In genomic region chr1:24686235-24687021, GRCm38 (mm10) we compare ENCODE assay signal across 20 mouse cellular contexts. TPM values are rescaled to one million over a fixed set of nuclear protein-coding genes. Genes with fewer than 3 reads are reported as not detected.
DNase-seq lines count a peak whose midpoint lies in the region; ATAC-seq and TF ChIP-seq lines count a peak whose summit lies in the region.
"Had no signal": no experiment of that assay in that cellular context is flagged by ENCODE, and none has a peak within 500 bp of the region (broad histone marks: within the 10 kb centered on the region; RNA-seq: fewer than 3 reads in every experiment).

No protein-coding gene starts in this region.

- H3K27me3 ChIP-seq in forebrain, embryonic 15.5 days = no peaks in the 10 kb centered on the region
- no peaks in the 10 kb centered on the region for H3K27me3 ChIP-seq in forebrain, embryonic 10.5 days (ENCODE audit: poor library complexity, severe bottlenecking)
- no peaks in the 10 kb centered on the region for H3K27me3 ChIP-seq in spleen, adult 2 months (ENCODE audit: control insufficient read depth, insufficient read depth, low read length)
- H3K27me3 ChIP-seq: embryonic facial prominence, embryonic 15.5 days; heart, embryonic 13.5 days; hindbrain, embryonic 15.5 days had no signal

- no peak for TF ChIP-seq POLR2A in spleen, adult 2 months (IDR thresholded peaks at IDR 0.05; ENCODE audit: low read depth, low read length)

- H3K4me2 ChIP-seq in forebrain, embryonic 15.5 days (replicated peaks) = no peak overlapping the region
- H3K4me2 ChIP-seq: embryonic facial prominence, embryonic 15.5 days; heart, embryonic 13.5 days; hindbrain, embryonic 15.5 days had no signal

- ATAC-seq in forebrain, embryonic 15.5 days (replicated peaks) = peak; percentile 84
- ATAC-seq in granulocyte monocyte progenitor cell, adult 5-6 weeks (replicated peaks; ENCODE audit: poor library complexity, severe bottlenecking) = peak; percentile 28; the same call in 1 of the 2 replicates

- no peak for DNase-seq in forebrain, embryonic 10.5 days (ENCODE audit: extremely low spot score, low spot score)
- DNase-seq in spleen, adult 2 months (ENCODE audit: low read depth in 1 of 2, low spot score in 2 of 2) = peak in 1 of 2 experiments; percentile 46
- DNase-seq in spleen, postnatal 10 days (ENCODE audit: low spot score in 2 of 2) = no peak
- no peak for DNase-seq in ovary, postnatal 10 days (ENCODE audit: low spot score)
- DNase-seq in lung, postnatal 10 days = no peak
- DNase-seq: adrenal gland, adult 8-10 months; adrenal gland, postnatal 36 days; cerebellum, adult 11 months; cerebellum, adult 8-10 months; cerebellum, postnatal 14 days; embryo, embryonic 11 days; gastrocnemius, adult 2 months; gastrocnemius, postnatal 25 days; heart, postnatal 36 days had no signal

- no peak overlapping the region for H3K27ac ChIP-seq in forebrain, embryonic 15.5 days (replicated peaks)
- H3K27ac ChIP-seq in forebrain, embryonic 10.5 days = no peak overlapping the region
- peak overlapping the region; percentile 87 for H3K27ac ChIP-seq in spleen, adult 2 months (ENCODE audit: insufficient read depth, low read length)
- H3K27ac ChIP-seq: embryonic facial prominence, embryonic 15.5 days; gastrocnemius, adult 2 months; heart, embryonic 13.5 days; hindbrain, embryonic 15.5 days had no signal

- H3K9ac ChIP-seq in forebrain, embryonic 15.5 days (replicated peaks) = no peak overlapping the region
- H3K9ac ChIP-seq: embryonic facial prominence, embryonic 15.5 days; heart, embryonic 13.5 days; hindbrain, embryonic 15.5 days had no signal

- no peak overlapping the region for H3K4me3 ChIP-seq in forebrain, embryonic 15.5 days
- no peak overlapping the region for H3K4me3 ChIP-seq in forebrain, embryonic 10.5 days
- H3K4me3 ChIP-seq in spleen, adult 2 months (ENCODE audit: extremely low read depth, insufficient read depth, insufficient read length) = no peak overlapping the region
- H3K4me3 ChIP-seq: embryonic facial prominence, embryonic 15.5 days; erythroblast, embryonic 14.5 days; gastrocnemius, adult 2 months; heart, embryonic 13.5 days; hindbrain, embryonic 15.5 days had no signal

- no peaks in the 10 kb centered on the region for H3K9me3 ChIP-seq in forebrain, embryonic 15.5 days
- H3K9me3 ChIP-seq in forebrain, embryonic 10.5 days = no peaks in the 10 kb centered on the region
- H3K9me3 ChIP-seq: embryonic facial prominence, embryonic 15.5 days; heart, embryonic 13.5 days; hindbrain, embryonic 15.5 days had no signal

- no peaks in the 10 kb centered on the region for H3K4me1 ChIP-seq in forebrain, embryonic 15.5 days
- H3K4me1 ChIP-seq in forebrain, embryonic 10.5 days = no peaks in the 10 kb centered on the region
- peaks cover 10% of the 10 kb centered on the region for H3K4me1 ChIP-seq in spleen, adult 2 months (ENCODE audit: control insufficient read depth, insufficient read depth, insufficient read length)
- H3K4me1 ChIP-seq: embryonic facial prominence, embryonic 15.5 days; heart, embryonic 13.5 days had no signal

- 67% methylated on average over 4 of the region's 4 CpGs for WGBS in forebrain, embryonic 15.5 days
- 94% methylated on average over 4 of the region's 4 CpGs for WGBS in forebrain, embryonic 10.5 days
- WGBS in spleen, adult 2 months = 65% methylated on average over 4 of the region's 4 CpGs

- H3K36me3 ChIP-seq in forebrain, embryonic 15.5 days = peaks cover 3% of the 10 kb centered on the region; the same call in 1 of the 2 replicates
- H3K36me3 ChIP-seq in forebrain, embryonic 10.5 days (replicated peaks) = peaks cover 19% of the 10 kb centered on the region
- peaks cover 7% of the 10 kb centered on the region; the same call in 1 of the 2 replicates for H3K36me3 ChIP-seq in spleen, adult 2 months (ENCODE audit: control insufficient read depth, insufficient read depth, low read length)

- TF ChIP-seq CTCF in spleen, adult 2 months (IDR thresholded peaks at IDR 0.05; ENCODE audit: extremely low read depth, insufficient read depth, insufficient read length, insufficient replicate concordance) = no peak

RNA-seq across cellular contexts. Expression of gene Lmbrd1, which starts 8.0 kb away (rescaled TPM):
- polyA plus RNA-seq in forebrain, embryonic 15.5 days (2015; fragmentation: Nextera tagmentation; extraction: Ambion mirVana) = 37.9 and 41.2 TPM in 2 replicates
- 23.3 and 24.0 TPM in 2 replicates for polyA plus RNA-seq in forebrain, embryonic 10.5 days (2016; fragmentation: Nextera tagmentation; extraction: Ambion mirVana)
- 18.5 and 28.3 TPM in 2 replicates for polyA plus RNA-seq in spleen, adult 2 months (2012; rRNA removed)
- total RNA-seq in granulocyte monocyte progenitor cell, adult 5-6 weeks (2014; fragmentation: Nextera tagmentation) = 17.2 and 19.9 TPM in 2 replicates
- 11.5 and 24.6 TPM in 2 replicates for total RNA-seq in granulocyte monocyte progenitor cell, adult 5-6 weeks (2017)
